Mouse (Mus musculus): ENCODE results near the gene Diras2.
A peak's percentile ranks its signal among the peaks of the same experiment; 100 is the strongest.

The Diras2 gene

GRCm38 (mm10) chr13:52531121-52531520 is at the start of gene Diras2:
Gene Diras2, minus strand, starts transcription at chr13:52531279.
- no peak for DNase-seq (ENCODE audit: low read depth, low spot score)

DNA sequence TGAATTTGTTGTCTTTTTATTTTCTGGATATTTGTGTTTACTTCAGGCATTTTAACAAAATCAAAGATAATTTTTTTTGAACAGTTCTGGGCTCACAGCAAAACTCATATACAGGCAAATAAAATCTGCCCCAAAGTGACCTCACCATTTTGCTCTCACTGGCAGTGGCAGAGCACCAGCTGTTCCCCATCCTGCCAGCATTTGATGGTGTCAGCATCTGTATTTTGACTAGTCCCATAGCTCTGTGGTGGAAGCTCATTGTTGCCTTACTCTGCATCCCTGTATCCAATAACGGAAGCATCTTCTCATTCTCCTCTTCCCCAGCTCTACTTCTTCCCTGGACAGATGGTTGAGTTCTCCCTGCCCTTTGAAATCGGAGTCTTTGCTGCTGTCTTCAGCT is 47.7 kb upstream of the Diras2 start:
- DNase-seq (ENCODE audit: low read depth, low spot score): no peak

DNA sequence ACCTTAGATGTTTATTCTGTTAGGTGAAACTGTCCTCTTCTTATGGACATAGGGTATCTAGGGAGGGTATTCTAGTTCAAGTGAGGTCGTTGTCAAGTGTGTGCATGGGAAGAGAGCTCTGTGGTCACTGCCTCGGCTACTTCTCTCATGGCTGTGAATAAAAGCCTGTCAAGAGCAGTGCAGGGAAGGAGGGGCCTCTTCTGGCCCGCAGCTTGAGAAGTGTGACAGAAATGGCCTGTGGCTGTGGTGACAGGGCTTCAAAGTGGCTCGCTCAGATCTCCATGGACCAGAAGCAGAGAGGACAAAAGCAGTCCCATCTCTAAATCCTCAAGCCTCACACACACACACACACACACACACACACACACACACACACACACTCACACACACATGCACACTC is 46.9 kb upstream of the Diras2 start:
- DNase-seq (ENCODE audit: low read depth, low spot score): no peak

GRCm38 (mm10) chr13:52577326-52577920 is 46.3 kb upstream of the Diras2 start:
- DNase-seq (ENCODE audit: low read depth, low spot score): no peak

- DNase-seq (ENCODE audit: low read depth, low spot score): no peak
These were observed 45.8 kb upstream of the Diras2 start for GRCm38 (mm10) chr13:52576841-52577240.

- no peak for DNase-seq (ENCODE audit: low read depth, low spot score)
These were observed 45.0 kb upstream of the Diras2 start for GRCm38 (mm10) chr13:52576021-52576614.

DNA sequence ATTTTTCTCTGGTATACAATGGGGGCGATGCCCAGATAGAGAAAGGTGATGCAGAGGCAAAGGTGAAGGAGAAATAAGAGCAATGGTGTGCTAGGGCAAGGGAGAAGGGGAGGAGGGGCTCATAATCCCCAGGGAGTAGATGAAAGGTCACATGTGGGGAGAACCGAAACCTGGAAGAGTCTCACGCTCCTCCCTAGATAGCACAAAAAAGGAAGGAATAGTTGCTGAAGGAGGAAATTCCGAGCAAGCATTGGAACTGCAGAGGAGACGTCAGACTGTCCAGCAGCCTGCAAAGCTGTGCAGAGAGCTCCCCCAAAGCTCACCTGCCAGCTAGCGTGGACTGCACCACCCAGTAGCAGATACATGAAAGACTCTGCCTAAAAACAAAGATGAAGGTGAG is 44.4 kb upstream of the Diras2 start:
- DNase-seq (ENCODE audit: low read depth, low spot score): no peak

DNA sequence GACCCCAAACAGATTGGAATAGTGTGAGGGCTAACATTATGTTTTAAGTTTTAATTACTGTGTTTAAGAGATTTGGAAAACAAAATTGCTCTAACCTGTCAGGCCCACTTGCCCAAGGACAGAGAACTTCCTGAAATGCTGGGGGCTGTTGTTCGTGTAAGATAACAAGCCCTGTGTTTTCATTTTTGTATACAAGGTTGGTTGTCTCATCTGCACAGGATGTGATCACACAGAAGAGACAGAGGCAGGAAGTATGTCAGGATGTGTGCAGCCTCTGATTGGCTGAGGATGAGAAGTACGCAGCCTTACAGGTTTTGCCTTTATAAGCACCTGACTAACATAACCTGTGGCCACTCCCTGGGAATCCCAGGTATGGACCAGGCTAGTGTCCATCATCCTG is 43.2 kb upstream of the Diras2 start:
- no peak for DNase-seq (ENCODE audit: low read depth, low spot score)

DNA sequence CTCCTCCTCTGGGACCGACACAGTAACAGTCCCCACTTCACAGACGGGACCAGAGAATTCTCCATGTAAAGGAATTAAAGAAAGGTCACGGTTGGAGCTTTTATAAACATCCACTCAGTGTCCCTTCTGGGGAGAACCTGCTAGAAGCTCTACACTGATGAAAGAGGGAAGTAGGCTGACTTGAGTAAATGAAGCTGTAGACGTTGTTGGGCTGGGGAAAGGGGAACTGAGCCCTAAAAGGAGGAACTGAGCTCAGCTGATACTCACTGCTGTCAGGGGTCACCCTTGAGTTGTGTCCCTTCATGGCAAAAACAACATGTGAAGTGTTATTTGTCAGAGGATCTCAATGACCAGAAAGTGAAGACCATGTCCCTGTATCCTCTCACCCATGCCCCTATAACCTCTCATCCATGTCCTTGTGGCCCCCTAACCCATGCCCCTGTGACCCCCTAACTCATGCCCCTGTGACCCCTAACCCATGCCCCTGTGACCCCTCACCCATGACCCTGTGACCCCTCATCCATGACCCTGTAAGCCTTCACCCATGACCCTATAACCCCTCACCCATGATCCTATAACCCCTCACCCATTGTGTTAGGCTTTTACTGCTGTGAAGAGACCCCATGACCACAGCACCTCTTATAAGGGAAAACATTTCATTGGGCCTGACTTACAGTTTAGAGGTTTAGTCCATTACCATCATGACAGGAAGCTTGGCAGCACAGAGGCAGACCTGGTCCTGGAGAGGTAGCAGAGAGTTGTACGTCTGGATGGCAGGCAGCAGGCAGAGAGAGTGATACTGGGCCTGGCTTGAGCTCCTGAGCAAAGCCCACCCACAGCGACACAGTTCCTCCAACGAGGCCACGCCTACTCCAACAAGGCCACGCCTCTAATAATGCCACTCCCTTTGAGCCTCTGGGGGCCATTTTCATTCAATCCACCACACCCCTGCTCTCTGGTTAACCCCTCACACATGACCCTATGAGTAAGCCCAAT is 41.7 kb upstream of the Diras2 start:
- DNase-seq (ENCODE audit: low read depth, low spot score): peak; percentile 91

GRCm38 (mm10) chr13:52571591-52572384 is 40.7 kb upstream of the Diras2 start:
- no peak for DNase-seq (ENCODE audit: low read depth, low spot score)

DNA sequence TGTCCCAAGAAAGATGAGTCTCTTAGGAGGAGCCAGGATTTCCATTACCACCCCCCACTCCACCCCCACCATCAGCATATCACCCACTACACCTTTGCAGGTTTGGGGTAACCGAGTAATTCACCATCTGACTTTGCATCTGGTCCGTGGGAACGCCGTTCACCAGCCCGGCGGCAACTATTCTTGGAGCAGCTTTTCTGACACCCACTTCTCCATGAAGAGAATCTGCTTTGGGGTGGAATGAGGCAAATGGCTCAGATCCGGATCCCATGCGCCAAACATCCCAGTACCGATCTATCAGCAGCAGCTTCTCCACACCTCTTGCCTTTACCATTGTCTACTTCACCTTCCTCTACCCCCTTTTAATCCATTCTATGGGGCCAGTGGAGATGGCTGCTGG is 39.2 kb upstream of the Diras2 start:
- no peak for DNase-seq (ENCODE audit: low read depth, low spot score)

DNA sequence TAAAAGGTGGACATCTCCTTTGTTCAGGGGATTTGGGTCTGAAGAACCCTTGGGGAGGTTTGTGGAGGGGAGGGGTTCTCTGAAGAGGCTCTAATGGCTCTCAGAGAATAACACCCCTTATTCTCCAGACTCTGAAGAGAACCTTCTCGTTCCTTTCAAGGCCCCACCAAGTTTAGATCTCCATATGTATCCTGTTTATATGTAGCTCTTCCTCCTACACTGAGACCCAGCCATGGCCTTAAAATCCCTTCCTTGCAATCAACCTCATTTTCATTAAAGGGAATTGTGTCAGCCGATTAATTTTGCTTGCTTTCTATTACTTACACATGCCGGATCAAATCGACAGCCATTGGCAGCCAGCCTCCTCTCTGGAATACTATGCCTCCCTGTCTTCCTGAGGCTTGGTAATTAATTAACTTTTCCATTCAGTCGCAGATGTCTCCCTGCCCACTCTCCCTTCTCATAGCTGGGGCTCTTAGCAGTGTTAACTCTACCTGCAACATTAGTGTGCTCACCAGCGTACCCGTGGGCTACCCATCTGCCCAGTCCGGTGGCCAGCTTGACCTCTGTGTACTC is 38.2 kb upstream of the Diras2 start:
- no peak for DNase-seq (ENCODE audit: low read depth, low spot score)

- no peak for DNase-seq (ENCODE audit: low read depth, low spot score)
These were observed 35.7 kb upstream of the Diras2 start for GRCm38 (mm10) chr13:52566777-52567176.

DNA sequence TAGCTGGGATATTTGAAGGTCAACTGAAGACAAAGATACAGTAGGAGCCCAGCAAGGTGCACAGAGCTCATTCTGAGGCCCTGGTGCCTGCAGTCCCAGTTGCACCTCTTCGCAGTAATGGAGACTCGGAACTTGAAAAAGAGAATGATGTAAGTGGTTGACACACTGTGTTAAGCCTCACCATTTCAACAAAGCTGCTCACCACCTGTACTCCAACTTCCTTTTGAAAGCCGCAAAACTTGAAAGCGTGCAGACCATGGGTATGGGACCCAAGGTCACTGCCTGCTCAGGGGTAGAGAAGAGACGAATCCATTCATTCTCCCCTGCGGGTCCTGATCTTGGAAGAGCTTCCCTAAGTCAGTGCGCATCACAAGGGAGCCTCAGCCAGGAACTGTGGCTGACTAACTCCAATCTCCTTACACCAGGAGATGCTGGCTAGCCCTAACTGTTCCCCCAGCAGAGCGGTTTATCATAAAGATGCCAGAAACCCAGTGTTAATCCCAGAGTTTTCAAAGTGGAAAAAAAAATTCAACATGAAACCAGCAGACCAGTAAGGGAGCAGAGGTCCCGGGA is 35.2 kb upstream of the Diras2 start:
- no peak for DNase-seq (ENCODE audit: low read depth, low spot score)

GRCm38 (mm10) chr13:52565103-52565739 is 34.1 kb upstream of the Diras2 start:
- DNase-seq (ENCODE audit: low read depth, low spot score): peak; percentile 81

DNA sequence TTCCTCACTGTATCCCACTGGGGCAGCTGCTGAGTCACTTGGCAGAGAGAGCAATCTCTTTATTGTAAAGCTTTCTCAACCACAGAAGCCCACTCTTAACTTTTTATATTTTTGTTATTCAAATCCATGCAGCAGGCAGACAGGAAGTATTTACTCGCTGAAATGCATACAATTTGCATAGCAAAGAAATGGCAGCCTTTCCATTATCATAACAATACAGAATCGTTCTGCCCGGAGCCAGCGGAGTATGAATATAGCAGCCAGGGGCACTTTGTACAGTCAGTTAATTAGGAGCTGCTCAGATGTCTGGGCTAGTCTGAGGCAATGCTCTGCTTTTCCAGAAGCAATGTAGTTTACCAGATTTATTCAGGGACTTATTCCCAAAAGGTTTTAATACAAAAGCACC is 31.1 kb upstream of the Diras2 start:
- peak; percentile 97 for DNase-seq (ENCODE audit: low read depth, low spot score)

DNA sequence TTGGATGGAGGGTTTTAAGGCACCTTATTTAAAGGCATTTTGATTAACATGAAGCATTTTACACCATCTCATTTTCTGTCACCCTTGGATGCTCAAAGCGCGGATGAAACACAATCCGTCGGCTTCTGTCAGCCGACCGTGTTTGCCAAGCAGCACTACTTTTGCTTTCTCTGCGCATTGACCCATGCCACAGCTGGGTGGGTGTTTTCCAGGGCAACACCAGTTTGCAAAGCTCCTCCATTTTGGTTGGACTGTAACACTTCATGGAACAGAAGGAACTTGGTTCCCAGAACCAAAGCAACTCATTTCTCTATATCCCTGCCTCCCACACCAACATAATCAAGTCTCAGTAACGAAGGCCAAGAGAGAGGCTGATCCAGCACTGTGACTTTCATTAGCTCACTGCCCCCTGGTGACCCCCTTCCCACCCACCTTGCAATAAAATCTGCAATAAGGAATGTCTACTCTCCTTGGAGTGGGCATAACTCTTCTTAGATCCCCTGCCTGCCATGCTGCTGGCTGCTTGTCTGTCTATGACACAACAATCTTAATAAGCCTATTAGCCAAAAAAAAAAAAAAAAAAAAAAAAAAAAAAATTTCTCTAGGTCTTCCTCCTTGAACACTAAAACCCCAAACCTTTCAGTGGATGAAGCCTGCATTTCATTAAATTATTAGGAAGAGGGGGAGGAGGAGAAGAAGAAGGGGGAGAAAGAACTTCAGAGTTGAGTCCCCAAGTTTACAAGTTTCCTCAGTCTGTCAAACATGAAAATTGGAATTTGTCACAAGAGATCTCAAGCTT is 30.5 kb upstream of the Diras2 start:
- DNase-seq (ENCODE audit: low read depth, low spot score): peak; percentile 41

- no peak for DNase-seq (ENCODE audit: low read depth, low spot score)
These were observed 26.3 kb upstream of the Diras2 start for GRCm38 (mm10) chr13:52557421-52557820.

DNA sequence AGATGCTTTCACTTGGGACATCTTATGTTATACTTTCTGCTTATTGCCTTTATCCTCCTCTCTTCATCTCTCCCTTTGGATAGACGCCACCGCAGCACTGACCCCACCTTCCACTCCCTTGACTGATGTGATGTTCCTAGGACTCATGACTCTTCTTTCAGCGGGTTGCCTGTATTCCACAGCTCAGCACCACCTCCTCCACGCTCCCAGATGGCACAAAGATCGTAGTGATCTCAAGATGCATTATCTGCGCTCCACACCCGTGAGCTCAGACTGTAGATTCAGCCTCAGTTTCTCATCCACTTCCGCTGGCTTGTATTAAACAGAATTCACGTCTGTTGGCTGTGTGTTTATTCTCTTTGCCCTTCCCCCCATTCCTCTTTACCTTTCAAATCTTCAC is 23.6 kb upstream of the Diras2 start:
- no peak for DNase-seq (ENCODE audit: low read depth, low spot score)
